Mouse (Mus musculus) left cerebral cortex, adult 11 months (tissue): Measurements from ENCODE around the gene Nacc1.
A peak's percentile ranks its signal among the peaks of the same experiment; 100 is the strongest.
"Not testable (repeated sequence)": the region's sequence is repeated elsewhere in the genome, so short reads cannot be mapped to it uniquely, and the experiment has no call there.

Experiments used
- DNase-seq: peaks from one replicate; pipeline ENCODE4 v3.0.0; 2022; ENCODE audit warnings: low spot score

Gene Nacc1

GRCm38 (mm10) chr8:84639162-84640009, 48.3 kb downstream of the Nacc1 start:
- peak; percentile 93 for DNase-seq

- DNase-seq = no peak
These were observed 49.0 kb downstream of the Nacc1 start for GRCm38 (mm10) chr8:84638555-84639161.

GRCm38 (mm10) chr8:84637946-84638554, 49.6 kb downstream of the Nacc1 start:
- DNase-seq = no peak

- DNase-seq = no peak
These were observed 51.5 kb downstream of the Nacc1 start for GRCm38 (mm10) chr8:84636051-84636691.

GRCm38 (mm10) chr8:84635397-84636050, 52.1 kb downstream of the Nacc1 start:
- DNase-seq = no peak

- no peak for DNase-seq
These were observed 52.8 kb downstream of the Nacc1 start for GRCm38 (mm10) chr8:84634849-84635304.

- DNase-seq = no peak
These were observed 53.6 kb downstream of the Nacc1 start for GRCm38 (mm10) chr8:84633841-84634584.

GRCm38 (mm10) chr8:84631813-84632212, 55.8 kb downstream of the Nacc1 start:
- DNase-seq = no peak

GRCm38 (mm10) chr8:84630145-84630544, 57.5 kb downstream of the Nacc1 start:
- DNase-seq = no peak

GRCm38 (mm10) chr8:84629586-84629985, 58.1 kb downstream of the Nacc1 start:
- DNase-seq = no peak

- DNase-seq = not testable (repeated sequence)
These were observed 64.2 kb downstream of the Nacc1 start for GRCm38 (mm10) chr8:84623425-84623824.

- DNase-seq = no peak
These were observed 66.5 kb downstream of the Nacc1 start for GRCm38 (mm10) chr8:84621102-84621625.
